Mouse (Mus musculus): ENCODE results near the gene Cbx7.
A peak's percentile ranks its signal among the peaks of the same experiment; 100 is the strongest.

Gene Cbx7

DNA sequence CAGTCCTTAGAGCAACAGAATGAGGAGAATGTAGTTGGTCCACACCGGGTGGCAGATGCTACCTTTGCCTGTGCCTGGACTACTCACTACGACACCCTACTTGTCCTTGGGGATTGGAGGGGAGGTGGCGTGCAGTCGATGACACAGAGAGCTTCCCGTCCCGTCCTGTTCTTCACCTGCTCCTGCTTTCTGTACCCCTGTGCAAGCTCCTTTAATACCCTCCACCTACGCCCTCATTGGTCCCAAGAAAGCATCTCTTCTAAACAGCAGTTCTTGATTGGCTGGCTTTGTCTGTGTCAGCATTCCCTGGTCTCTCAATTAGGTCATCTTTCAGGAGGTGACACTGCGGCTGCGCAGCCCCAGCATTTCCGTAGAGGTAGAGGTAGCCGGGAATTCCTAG, at the start of gene Cbx7:
Cbx7 (minus strand) TSS at position 180 of the 400 bp plus-strand sequence.
- no peak for DNase-seq (ENCODE audit: low spot score in 2 of 2)

DNA sequence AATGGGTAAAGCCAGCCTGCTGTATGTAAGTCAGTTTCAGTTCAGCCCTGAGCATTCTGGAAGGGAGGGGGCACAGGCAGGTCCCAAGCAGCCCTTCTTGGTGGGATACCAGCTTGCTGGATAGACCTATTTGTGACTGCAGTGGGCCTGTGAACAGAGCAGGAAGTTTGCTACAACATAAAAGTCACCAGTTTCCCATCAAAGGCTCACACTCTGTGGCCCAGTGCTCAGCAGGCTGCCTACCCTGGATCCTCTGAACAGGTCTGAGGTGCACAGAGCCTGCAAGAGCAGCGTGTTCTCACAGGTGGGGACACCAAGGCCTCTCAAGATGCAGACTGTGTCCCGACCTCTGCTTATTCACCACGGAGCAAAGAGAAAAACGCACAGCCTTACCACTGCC, 49.6 kb upstream of the Cbx7 start:
- no peak for DNase-seq (ENCODE audit: low spot score in 2 of 2)

DNA sequence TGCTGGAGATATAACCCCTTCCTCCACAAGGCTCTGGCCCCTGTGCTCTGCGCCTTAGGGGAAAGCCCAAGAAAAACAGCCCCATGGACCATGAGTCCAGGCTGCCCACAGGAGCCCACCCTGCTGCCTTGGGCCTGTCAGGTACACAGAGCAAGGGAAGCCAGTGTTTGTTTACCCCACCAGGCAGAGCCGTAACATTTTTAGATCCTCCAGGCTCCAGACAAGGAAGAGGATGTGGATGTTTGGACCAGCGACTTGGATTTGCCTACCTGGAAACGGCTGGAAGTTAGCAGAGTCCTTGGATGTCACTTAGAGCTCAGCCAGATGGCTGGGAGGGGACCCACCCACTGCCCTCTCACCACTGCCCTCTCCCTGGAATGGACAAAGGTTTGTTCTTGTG, 48.7 kb upstream of the Cbx7 start:
- DNase-seq (ENCODE audit: low spot score in 2 of 2): no peak

DNA sequence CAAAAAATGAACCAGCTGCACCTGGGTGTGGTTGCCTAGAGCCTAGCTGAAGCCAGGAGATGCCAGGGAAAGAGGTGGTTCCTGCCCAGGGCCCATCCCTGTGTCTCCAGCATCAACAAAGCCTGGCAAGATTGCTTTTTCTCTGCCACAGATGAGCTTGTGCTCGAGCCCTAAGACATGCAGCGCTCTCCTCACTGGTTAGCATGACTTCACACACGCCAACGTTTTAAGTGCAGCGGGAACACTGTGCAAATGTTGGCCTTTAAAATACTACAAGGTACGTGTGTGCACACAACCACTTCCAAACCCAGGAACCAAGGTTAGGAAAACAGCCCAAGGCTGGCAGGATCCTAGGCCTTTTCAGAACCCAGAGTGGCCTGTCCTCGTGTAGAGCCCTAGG, 48.3 kb upstream of the Cbx7 start:
- peak; percentile 48 to 58 for DNase-seq (ENCODE audit: low spot score in 2 of 2)

DNA sequence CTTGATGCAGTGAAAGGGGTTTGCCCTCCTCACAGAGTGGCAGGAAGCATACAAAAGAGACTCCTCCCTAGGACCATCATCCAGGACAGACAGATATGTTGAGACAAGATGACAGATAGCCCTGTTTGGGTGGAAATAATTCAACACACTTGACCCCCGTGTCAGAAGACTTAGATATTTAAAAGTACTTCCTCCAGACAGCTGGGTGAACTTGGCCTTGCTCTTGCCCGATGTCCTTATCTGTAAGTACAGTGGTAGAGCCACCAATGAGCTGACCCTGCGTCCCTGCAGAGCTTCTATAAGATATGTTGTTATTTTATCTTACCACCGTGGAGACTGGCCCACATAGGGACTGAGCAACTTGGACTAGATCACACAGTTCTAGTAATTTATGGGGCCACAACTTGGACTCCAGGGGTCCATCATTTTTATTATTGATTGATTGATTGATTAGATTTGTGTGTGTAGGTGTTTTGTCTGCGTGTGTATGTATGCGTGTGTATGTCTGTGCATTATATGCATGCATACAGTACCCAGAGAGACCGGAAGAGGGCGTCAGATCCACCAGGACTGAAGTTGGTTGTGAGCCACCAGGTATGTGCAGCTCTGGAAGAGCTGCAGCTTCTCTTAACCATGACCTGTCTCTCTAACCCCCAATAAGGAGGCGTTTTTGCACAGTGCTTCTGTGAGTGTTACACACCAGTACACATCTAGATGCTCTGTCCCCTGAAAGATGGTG, 45.8 kb upstream of the Cbx7 start:
- DNase-seq (ENCODE audit: low spot score in 2 of 2): no peak

DNA sequence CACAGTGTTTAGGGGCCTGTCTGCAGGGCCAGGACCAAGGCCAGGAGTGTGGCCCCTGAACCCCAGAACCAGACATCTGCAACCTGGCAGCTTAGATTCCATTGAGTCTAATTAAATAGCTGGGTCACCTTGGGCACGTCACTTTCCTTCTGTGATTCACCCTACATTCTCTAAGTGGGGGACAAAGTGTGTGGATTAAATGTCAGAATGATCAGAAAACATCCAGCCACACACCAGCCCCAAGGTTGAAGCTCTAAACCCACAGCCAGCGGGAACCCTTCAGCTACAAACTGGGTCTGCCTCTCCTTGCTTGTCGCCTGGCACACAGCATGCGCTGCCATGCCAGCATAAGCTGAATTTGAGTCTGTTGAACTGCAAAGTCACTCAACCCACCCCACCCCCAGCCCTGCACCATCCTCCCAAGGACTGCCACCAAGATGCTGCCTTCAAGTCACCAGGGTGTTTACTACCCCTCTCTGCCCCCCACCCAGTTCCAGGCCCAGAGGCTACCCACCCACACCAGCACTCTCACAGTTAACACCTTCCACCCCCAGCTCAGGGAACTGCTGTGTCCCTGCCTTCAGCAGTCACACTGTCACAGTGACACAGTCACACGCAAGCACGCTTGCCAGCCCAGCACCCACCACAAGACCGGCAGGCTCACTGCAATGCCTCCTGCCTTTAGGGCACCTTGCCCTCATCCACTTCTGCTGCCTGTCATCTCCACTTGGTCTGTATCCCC, 44.5 kb upstream of the Cbx7 start:
- peak; percentile 73 to 78 for DNase-seq (ENCODE audit: low spot score in 2 of 2)

DNA sequence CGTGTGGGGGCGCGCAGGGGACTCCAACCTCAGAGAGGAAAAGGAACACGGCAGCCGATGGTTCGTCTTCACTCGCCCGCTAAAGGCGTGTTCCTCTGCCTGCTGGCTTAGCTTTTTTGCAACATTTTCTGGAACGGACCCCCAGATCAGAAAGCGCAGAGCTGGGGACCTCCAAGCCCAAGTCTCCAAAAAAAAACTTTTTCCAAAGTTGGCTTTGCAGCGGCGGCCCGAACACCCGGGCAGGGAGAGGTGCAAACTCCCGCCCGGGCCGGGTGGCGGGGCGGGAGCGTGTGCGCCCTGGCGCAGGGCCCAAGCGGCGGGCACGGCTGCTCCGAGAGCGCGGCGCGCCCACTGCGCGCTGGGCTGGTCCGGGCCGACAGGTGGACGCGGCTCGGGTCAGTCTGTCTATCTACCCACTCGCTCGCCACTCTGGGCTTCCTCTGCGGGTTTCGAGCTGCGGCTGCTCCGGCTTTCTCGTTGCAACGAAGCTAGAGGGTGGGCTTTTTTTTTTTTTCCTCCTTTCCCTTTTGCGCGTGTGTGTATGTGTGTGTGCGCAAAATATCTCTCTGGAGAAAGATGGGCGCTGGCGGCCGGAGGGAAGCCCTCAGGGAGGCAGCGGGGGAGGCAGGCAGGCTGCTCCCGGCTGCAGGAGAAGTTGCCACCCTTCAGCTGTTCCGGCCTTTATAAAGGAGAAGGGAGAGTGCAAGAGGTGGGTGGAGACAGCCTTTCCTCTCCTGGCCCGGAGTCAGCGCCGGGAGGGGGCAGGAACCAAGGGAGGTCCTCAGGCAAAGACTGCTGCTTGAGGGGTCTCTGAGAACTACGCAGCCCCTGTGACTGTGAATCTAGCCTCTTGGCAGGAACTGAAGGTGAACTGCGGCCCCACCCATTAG, 43.6 kb upstream of the Cbx7 start, which contains the start of gene Pdgfb:
Pdgfb (minus strand) TSS at position 657 of the 890 bp plus-strand sequence.
- peak; percentile 63 to 73 for DNase-seq (ENCODE audit: low spot score in 2 of 2)

DNA sequence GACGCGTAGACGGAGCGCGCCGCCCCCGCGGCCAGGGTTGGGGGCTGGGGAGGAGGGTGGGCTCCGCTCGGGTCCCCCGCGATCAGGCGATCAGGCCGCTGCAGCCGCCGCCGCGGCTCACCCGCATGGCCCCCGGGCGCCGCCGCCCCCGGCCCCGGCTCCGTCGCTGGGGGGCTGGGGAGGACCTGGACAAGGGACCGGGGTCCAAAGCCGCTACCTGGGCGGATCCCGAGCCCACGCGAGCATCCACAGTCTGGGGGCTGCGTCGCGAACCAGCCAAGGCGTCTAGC, 43.1 kb upstream of the Cbx7 start:
- DNase-seq (ENCODE audit: low spot score in 2 of 2): no peak

DNA sequence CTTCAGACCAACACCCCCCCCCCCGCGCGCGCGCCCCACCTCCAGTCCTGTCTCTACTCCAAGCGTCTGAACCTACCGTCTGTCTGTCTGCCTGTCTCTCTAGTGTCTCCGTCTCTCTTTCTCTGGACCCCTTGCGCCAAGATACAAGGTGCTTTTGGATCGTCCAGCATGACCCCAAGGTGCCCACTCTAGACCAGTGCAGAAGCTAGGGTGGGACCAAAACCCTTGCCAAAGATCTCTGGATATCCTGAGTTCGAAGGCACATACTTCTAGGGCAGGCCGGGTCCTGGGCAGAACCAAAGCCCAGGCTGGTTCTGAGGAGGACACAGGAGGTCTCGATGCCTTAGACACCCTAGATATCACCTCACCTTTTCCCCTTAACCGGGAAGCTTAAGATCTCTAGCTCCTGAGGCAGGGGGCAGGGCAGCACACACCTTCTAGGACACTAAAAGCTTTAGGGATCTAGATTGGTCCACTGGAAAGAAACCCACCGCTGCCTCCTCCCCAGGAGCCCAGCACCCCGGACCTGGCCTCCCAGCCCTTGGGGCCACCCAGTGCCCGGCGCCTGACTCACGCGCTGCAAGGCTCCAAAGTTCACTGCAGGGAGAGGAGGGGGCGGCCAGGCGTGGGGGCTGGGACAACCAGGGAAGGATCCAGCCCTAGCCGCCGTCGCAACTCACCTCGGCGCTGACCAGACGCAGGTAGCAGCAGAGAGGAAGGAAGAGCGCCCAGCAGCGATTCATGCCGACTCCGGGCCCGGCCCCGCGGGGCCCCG, 42.5 kb upstream of the Cbx7 start:
- DNase-seq (ENCODE audit: low spot score in 2 of 2): peak in 1 of 2 experiments; percentile 24

DNA sequence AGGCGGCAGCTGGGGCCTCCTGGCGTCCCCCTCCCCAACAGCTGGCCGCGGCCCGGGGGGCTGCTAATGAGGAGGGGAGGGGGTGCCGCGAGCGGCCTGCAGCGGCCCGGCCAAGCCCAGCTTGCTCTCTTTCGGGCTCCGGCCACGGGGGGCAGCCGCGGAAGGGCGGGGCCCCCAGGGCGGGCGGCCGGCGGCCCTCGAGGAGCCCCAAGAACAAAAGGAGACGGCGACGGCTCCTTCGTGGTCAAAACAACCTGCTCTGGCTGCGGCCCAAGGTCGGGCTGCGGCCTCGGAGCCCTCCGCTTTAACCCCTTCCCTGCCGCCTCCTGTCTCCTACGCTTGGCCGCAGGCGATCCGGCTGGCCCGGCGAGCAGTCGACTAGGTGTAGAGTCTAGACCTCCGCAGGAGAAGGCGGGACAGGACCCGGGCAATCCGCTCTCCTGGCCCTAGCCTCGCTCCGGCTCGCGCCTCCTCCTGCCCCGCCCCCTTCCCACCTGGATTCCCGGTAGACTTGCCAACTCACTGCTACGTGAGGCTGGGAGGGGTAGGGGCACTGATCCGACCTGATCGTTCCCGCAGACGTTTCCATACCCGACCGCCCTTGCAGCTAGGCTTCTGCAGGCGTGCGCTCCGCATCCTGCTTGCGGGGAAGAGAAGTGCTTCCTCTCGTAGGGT, 41.7 kb upstream of the Cbx7 start:
- DNase-seq (ENCODE audit: low spot score in 2 of 2): peak; percentile 68 to 72

DNA sequence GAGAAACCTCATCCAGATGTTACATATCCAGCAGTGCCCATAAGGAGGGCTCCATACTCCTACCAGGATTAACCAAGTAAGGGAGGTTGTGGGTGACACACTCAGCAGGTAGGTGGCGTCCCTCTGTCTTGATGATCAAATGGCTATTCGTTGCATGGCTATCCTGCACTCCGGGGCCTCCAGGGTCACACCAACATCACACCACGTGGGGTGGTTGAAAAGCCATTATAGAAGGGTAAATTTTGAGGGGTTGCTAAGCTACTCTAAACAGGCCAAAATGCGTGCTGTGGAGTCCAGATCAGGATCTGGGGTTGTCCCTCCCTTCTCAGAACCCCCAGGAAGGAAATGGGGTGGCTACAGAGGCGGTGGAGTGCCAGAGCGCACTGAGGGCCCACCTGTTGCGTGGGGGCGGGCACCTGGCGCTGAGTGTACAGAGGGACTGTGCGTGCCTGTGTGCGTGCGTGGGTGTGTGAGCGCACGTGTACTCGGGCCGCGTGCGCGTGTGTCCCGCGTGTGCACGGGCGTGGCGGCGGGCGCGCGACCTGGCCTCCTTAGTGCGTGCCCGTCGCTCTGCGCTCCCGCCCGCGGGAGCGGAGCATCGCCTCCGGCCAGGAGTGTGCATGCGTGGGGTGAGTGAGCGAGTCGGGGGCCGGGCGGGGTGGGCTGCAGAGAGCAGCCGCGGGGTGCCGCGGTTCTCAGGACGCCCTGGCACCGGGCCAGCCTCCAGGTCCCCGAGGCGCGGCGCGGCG, 41.0 kb upstream of the Cbx7 start:
- peak; percentile 84 to 91 for DNase-seq (ENCODE audit: low spot score in 2 of 2)

DNA sequence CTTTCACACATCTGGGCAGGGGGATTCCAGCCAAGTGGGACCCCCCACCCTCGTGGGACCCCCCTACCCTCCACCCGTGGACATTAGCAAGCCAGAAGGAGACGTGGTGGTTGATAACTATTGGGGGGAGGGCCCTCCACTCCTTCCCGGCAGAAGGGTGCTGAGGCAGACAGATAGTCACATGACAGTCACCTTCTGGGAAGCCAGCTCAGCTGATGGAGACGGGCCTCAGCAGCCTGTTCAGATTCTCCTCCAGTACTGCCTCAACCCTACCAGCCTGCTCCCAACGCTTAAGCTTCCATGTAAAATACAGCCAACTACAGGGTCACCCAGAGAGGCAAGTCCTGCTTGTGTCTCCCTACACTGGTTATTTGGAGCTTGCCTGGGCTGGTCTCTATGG, 40.3 kb upstream of the Cbx7 start:
- DNase-seq (ENCODE audit: low spot score in 2 of 2): peak in 1 of 2 experiments; percentile 47

DNA sequence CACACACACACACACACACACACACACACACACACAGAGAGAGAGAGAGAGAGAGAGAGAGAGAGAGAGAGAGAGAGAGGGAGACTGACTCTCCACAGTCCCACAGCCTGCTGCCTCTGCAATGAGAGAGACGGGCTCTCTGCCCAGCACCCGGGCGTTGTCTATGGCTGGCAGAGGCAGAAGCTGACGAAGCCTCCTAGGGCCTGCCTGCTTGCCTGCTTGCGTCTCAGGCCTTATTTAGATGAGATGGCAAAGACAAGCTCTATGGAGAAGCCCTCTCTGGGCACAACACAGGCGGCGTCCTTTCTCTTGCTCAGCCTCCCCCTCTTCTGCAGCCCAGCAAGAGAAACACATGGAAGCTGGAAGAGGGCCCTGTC, 39.3 kb upstream of the Cbx7 start:
- peak; percentile 59 to 79 for DNase-seq (ENCODE audit: low spot score in 2 of 2)

DNA sequence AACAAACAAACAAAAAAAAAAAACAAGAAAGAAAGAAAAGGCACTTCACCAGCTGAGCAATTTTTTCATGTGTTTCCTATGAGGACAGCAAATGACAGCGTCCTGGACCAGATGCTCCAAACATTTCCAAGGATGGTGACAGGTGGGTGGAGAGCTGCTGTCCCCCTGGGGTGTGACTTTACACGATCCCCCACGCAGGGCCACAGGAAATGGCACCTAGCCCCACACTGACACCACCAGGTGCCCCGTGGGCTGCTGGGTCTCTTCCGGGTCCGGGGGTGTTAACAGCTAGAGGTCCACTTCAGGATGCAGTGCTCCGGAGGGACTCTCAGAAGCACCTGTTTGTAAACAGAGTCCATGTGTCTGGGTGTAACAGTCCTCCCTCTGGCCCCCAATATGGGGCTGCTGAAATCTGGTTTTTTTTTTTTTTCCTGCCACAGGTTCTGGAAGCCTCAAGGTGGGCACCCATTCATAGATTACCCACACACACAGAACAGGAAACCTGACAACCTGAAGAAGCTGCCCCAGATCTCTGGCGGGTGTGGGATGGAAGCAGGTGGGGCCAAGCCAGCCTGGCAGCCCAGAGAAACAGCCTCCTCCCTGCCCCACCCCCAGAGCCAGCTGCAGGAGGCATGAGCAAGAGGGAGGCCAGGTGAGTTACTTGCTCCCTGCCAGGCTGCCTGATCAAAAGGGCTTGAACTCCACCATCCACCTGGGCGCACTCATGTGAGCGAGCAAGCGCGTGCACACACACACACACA, 38.7 kb upstream of the Cbx7 start:
- peak; percentile 29 to 30 for DNase-seq (ENCODE audit: low spot score in 2 of 2)

DNA sequence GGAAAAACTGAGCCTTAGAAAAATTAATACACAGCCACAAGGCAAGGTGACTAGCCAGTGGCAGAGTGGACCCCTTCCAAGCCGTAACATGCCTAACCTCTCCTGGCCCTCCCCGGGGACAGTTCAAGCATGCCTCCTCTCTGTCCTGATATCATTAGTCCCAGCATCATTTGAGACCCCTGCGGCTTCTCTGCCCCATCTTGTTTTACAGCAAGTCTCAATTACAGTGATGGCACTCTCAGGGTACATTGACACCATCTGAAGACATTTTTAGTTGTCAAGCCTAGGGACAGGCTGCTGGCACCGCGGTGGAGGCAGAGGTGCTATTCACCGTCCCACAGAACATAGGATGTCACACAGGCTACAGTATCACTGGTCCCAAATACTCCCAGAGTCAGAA, 37.5 kb upstream of the Cbx7 start:
- DNase-seq (ENCODE audit: low spot score in 2 of 2): no peak

DNA sequence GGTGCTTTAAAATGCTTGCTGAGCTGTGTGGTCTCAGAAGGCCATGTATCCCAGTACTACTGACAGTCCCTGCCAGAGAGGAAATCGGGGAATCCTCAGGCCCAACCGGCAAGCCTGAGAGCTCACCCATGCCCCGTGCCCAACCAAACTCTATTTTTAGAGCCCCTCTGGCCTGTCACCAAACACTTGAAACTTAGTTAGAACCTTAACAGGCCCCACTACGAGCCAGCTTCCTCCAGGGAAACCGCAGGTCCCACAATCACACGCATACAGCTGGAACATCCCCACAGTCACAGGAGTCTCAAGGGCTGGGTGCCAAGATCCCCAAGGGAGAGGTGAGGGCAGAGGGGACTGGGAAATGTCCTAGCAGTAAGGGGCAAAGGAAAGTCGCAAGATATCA, 35.2 kb upstream of the Cbx7 start:
- DNase-seq (ENCODE audit: low spot score in 2 of 2): no peak

DNA sequence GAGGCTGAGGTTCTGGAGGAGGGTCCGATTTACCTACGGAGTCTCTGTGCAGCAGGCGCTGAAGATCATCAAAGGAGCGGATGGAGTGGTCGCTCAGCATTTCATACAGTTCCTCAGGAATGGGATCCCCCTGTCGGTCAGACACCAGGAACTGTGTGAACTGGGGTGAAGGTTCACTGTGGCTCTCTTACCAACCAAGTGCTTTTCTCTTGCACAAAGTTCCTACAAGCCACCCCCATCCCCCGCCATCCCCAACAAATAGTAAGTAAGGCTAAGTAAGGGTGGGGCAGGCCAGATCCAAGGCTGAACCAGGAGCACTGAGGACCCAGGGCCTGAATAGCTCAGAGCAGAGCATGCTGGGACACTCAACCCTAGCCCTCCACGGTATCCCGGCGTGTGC, 34.5 kb upstream of the Cbx7 start:
- no peak for DNase-seq (ENCODE audit: low spot score in 2 of 2)

DNA sequence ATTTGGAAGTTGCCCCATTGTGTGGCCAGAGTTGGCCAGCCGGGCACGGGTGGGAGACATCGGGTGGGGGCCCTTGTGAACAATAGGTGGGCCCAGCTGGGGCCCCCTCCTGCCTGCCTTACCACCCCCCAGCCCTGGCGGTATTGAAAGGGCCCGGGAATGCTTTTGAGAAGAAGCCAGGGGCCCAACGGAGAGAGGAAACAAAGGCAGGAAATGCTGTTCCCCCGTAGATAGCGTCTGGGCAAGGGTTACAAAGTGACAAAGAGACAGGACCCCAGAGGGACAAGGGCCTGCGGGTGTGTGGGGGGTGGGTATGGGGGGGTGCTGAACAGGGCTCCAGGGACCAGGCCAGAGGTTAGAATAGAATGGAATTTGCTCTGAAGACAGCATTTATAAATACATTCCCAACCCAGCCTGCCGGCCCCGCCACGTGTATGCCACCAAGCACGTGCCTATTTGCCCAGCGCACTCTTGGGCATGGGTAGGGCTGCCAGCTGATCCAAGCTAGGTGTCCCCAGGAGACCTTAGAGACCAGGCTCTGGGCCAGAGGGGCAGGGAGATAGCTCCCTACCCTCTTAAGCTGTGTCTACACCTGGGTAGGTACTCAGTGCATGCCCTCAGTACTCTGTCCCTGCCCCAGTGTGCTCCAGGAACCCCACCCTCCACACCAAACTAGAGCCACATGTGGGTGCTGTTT, 33.9 kb upstream of the Cbx7 start:
- no peak for DNase-seq (ENCODE audit: low spot score in 2 of 2)

DNA sequence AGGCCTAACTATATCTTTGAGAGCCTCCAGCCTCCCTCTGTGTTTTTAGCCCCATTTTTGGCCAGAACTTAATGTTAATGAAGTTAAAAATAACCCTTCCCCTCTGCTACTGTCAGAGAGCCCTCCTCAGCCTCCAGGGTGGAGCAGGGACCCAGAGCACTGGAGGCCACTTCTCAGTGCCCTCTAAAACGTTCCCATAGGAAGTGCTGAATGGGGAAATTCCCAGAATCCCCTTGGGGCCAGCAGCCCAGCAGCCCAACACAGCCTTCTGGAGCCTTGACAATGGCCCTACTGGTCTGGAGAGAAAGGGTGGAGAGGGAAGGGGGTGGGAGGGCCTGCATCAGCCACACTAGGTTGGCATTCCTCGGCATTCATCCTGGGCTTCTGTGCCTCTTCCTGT, 32.7 kb upstream of the Cbx7 start:
- no peak for DNase-seq (ENCODE audit: low spot score in 2 of 2)

Data from frontal cortex, postnatal 36 days (tissue).